Mouse (Mus musculus): ENCODE data around the gene Mrpl51. TPM values are rescaled to one million over a fixed set of nuclear protein-coding genes. Genes with fewer than 3 reads are reported as not detected.
A peak's percentile ranks its signal among the peaks of the same experiment; 100 is the strongest.

Gene Mrpl51
- total RNA-seq, 2 experiments from 2014 or later = 63.2 to 72.2 TPM

DNA sequence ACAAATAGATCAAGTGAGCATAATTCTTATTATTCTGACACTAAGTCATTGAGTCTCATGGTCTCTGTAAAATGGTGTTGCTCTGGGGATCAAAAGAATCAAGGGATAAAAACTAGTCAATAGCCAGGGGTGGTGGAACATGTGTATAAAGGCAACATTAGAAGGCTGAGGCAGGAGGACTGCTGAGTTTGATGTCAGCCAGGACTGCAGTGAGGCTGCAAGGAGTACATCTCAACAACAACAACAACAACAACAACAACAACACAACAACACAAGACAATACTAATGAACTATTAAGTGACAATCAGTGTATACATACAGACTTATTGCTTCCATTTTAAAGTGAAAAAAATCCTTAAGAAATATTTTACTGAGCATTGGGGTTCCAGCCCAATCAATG lies 785 bp upstream of the Mrpl51 start:
- DNase-seq (ENCODE audit: low spot score in 2 of 2) = no peak

DNA sequence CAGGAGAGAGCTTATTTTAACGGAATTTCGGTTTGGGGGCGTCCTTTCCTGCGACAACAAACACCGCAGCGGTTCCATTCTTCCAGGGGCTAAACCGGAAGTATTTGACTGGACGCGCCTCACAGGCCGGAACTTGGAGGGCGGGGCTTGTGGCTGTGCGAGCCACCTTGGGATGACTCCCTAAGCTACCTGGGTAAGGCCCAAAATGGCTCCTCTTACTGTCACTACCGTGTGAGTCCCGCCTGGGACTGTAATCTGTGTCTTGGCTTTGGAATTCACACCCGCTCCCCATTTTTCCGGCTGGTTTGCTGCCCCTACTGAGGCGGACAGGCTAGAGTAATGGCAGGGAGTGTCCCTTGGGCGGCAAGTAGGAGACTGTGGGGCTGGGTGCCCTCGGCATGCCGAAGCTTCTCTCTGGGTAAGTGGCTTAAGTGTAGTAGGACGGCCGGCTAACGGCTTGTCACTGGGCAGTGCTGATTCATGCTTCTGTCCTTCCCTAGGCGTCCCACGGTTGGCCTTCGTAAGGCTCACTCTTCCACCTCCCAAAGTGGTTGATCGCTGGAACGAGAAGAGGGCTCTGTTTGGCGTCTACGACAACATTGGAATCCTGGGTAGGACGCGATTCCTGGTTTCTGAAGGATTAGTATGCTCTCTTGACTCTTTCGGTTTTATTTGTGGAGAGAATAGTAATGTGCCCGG lies 564 bp downstream of the Mrpl51 start:
- DNase-seq (ENCODE audit: low spot score in 2 of 2) = peak; percentile 86 to 91

DNA sequence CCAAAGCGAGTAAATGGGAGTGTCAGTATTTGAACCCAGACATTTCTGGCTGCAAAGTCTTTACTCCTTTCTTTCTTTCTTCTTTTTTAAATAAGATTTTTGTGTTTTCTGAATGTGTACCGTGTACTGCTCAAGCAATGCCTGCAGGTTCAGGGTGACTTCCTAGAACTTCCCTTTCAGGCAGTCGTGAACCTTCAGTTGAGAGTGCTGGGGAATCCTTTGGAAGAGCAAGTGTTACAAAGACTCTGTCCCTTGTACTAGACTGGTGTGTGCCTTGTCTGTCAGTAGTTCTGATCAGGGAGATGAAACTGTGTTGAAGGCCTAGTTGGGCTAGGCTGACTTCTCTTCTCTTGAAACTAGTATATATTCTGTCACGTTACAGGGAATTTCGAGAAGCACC lies 1.2 kb downstream of the Mrpl51 start:
- DNase-seq (ENCODE audit: low spot score in 2 of 2) = no peak

DNA sequence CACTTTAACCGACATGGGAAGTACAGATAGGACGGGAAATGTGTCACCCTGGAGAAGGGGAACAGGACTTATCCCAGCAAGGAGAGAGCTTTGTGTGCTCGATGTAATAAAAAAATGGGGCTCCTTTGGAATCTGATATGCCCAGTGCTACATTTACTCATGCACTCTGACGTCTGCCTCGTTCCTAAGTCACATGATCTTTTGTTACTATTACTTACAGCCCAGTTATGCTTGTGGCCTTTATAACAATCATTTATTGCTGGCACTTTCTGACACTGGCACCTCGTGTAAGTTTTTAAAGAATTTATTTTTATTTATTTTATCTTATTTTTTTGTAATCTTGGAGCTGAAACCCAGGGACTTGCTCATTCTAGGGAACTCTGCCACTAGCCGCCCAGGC lies 1.8 kb downstream of the Mrpl51 start:
- no peak for DNase-seq (ENCODE audit: low spot score in 2 of 2)

DNA sequence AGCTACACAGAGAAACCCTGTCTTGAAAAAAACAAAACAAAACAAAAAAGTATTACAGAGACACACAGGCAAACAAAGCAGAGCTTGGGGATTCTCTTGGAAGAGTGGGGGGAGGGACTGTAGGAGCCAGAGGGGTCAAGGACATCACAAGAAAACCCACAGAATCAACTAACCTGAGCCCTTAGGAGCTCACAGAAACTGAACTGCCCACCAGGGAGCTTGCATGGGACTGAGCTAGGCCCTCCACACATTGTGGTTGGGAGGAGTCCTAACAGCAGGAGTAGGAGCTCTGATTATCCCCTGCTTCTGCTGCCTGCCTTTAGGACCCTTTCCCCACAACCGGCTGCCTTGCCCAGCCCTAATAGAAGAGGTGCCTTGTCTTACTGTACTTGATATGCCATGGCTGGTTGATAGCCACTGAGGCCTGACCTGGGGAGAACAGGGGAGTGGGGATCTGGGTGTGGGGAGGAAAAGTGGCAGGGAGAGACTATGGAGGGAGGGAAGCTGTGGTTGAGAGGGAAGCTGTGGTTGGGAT lies 4.0 kb downstream of the Mrpl51 start:
- no peak for DNase-seq (ENCODE audit: low spot score in 2 of 2)

DNA sequence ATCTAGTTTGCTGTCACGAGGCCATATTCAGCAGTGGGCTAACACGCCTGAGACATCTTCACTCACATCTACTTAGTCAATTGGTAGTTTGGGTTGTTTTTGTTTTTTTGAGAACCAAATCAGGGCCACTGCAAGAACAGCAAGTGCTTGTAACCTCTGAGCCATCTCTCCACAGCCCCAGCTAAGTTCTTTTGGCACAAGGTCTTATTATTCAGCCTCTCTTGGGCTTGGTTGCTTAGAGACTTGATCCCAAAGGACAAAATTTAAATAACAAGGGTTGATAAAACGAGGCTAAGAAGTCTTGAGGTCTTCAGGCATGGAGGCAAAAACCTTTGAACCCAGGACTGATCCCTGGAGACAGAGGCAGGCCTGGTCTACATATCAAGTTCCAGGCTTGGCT lies 4.7 kb downstream of the Mrpl51 start:
- DNase-seq (ENCODE audit: low spot score in 2 of 2) = no peak

DNA sequence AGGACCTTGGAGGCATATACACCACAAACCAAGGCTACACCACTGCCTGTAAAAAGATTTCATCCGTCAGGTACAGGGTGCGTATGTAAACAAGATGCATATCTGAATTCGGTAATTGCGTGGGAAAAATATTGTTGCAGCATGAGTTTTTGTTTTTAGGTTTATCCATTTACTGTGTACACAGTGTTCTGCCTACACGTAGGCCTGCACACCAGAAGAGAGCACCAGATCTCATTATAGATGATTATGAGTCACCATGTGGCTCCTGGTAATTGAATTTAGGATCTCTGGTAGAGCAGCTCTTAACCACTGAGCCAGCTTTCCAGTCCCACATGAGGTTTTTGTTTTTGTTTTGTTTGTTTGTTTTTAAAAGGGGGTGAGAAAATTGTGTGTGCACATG lies 5.6 kb downstream of the Mrpl51 start:
- peak in 1 of 2 experiments; percentile 66 for DNase-seq (ENCODE audit: low spot score in 2 of 2)

DNA sequence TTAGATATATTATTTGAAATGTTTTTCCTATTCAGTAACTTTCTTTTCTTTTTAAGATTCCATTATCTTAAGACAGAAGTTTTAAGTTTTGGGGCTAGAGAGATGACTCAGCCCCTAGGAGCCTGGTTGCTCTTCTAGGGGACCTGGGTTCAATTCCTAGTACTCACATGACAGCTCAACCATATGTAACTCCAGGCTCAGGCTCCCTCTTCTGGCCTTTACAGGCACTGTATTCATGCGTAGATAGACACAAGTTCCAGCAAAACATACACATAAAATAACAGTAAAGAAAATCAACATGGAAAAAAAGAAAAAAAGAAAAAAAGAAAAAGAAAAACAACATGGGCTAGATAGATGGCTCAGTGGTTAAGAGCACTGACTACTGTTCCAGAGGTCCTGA lies 18.8 kb downstream of the Mrpl51 start:
- no peak for DNase-seq (ENCODE audit: low spot score in 2 of 2)

DNA sequence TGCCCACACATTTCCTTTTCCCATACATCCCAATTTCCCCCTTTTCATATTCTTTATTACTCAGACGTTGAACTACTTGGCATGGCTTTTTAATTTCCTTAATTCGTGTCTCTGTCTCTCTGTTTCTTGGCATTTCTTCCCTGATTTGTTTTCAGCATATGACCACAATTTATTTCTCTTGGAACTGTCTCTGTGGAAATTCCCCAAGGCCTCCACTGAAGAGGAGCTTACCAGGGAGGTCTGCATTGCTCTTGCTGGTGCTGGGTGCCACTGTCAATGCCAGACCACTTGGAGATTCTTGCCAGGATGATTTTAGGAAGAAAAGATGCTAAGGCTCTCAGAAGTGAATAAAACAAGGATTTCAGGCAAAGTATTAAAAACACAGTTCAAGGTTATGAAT lies 21.0 kb downstream of the Mrpl51 start:
- DNase-seq (ENCODE audit: low spot score in 2 of 2) = no peak

DNA sequence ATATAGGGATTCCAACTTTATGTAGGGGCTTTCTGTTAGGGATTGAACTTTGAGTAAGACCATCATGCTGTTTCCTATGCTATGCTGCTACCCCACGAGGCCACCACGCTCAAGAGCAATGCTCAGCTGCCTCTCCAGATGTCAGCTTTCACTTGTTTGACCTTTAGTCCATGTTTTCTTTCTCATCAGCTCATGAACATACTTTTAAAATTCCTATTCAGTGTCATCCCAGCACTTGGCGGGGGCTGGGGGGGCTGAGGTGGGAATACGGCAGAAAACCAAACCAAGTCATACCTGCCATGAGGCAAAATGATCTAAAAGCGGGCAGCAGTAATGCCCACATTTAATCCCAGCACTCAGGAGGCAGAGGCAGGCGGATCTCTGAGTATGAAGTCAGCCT lies 21.5 kb downstream of the Mrpl51 start:
- no peak for DNase-seq (ENCODE audit: low spot score in 2 of 2)

DNA sequence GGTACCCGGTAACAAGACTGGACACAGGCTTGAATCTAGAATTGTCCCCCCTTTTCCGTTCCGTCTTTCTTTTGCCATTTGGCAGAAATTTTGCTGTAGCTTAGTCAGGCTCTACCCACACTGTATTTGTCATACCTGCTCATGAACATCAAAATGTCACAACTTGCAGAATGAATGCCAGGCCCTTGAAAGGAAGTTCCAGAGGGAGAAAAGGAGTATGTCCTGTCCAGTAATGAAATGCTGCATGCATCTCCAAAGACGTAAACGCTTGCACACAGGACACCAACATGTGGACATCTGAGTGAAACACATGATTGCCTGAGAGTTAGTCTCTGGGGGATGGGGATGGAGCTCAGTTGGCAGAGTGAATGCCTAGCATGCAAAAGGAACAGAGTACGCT lies 22.1 kb downstream of the Mrpl51 start:
- DNase-seq (ENCODE audit: low spot score in 2 of 2) = no peak

DNA sequence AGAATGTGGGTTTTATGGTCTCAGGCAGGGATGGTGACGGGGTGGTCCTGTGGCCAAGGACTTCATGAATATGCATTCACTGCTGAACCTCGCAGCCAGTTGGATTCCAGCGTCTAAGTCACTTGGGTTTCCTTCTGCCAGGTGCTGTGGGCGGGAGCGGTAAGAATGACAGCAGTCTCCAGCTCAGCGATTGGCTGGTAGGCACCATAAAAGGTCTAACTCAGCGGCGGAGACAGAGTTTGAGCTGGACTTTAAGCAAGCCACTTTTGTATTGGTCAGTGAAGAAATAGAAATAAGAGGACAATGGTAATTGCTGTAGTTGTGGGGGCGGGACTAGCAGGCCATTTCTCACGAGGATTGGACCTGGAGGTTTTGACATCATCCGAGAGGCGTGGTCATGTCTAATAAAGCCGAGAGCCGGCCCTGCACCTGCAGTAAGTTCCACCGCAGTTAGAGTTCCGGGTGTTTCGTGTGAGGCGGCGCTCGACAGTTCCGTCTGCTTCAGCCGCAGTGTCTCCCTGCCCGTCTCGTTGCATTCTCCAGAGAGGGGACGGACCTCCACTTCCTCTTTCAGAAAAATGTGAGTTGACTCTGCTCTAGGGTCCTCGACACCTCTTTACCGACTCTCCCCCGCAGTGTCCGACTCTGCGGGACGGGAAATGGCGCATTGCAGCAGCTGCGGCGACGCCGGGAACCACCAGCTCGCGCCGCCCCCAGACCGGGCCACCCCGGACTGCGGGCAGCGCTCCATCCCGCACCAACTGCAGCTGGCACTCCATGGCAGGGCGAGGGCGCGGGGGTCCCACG lies 23.8 kb downstream of the Mrpl51 start, which contains the start of gene Vamp1:
TSS of gene Vamp1 (plus strand) at position 404 of the 807 bp plus-strand sequence.
- peak; percentile 90 to 96 for DNase-seq (ENCODE audit: low spot score in 2 of 2)

DNA sequence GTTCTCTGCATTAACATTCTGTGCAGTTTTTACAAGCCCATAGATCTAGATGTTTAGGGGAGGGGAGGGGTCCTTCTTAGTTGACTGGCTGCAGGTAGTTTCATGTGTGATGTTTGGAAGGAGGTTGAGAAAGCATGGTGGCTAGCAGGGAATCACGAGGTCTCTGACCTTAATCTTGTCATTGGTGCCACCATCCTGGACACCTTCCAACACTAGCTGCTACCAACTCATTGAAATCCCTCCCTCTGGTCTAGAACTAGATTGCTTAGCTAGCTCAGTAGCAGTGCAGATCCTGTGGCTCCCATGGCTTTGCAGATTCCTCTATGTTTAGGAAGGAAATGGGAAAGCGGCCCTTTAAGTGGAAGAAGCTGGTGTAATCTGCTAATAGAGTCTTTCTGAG lies 25.3 kb downstream of the Mrpl51 start:
- DNase-seq (ENCODE audit: low spot score in 2 of 2) = no peak

DNA sequence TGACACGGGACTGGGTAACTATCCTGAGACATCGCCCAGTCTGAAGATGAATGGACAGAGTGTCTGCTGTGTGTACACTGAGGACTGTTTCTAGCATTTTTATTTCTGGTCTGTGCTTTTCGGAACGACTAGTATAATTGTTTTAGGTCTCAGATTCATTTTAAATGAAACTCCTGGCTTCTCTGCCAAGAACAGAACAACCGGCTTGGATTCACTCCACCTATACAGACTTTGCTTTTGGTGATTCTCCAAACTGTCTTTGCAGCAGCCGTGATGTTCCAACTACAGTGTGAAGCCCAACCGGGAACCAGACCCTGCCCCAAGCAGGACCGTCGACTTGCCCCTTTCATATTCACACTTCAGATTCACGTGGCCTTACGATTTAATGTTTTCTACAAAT lies 26.3 kb downstream of the Mrpl51 start:
- peak in 1 of 2 experiments; percentile 68 for DNase-seq (ENCODE audit: low spot score in 2 of 2)

DNA sequence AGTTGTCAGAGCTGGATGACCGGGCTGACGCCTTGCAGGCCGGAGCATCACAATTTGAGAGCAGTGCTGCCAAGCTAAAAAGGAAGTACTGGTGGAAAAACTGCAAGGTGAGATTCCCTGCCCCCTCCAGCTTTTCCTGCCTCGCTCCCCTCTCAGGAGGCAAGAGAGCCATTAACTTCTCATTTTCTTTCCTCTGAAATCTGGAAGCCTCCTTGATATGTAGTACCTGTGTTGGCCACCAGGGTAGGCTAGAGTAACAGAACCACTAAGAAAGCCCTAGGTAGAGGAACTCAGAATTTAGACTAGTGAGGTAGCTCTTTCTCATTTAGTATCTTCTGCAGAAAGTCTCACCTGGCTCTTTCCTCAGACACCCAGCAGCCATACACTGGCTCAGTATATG lies 27.4 kb downstream of the Mrpl51 start:
- DNase-seq (ENCODE audit: low spot score in 2 of 2) = peak in 1 of 2 experiments; percentile 77

DNA sequence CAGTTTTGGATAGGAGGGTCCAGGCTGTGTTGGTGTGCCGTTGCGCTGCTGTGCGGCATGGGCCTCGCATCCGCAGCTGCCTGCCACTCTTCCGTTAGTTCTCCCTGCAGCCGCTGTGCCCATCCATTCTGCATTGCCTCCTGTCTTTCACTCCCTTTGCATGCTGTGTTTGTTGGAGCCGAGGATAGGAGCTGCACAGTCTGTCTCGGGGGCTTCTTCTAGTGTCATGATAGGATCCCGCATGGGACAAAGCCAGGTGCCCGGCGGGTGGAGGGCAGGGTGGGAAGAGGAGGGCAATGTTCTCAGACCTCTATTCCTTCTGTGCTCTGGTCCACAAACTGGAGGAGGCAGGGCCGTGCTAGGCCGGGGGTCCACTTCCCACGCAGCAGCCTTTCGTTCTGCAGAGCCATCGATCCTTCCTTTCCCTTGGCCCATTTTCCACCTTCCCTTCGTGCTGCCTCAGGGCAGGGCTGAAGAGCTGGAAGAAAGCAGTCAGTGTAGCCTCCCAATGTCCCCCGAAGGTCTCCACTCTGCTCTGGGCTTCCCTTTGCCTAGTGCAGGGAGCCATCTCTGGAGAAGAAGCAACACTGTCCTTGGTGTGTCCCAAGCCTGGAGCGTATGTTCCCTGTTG lies 29.6 kb downstream of the Mrpl51 start:
- DNase-seq (ENCODE audit: low spot score in 2 of 2) = no peak

DNA sequence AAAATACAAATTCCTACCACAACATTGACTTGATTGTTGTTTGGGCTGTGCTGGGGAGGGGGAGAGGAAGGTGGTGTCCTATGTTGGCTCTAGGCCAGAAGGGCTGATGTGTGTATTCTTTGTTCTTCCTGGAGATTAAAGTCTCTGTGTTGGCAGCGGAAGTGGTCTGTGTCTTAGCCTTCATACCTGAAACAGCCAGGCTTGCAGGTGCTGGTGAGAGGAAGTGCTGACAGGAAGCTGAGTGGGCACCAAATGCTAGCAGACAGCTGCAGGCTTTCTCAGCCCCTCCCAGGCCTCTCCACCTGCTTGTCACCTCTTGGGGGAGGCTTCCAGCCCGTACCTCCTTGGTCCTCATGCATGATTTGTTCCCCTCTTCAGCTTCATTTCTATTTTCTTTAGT lies 30.5 kb downstream of the Mrpl51 start:
- no peak for DNase-seq (ENCODE audit: low spot score in 2 of 2)

DNA sequence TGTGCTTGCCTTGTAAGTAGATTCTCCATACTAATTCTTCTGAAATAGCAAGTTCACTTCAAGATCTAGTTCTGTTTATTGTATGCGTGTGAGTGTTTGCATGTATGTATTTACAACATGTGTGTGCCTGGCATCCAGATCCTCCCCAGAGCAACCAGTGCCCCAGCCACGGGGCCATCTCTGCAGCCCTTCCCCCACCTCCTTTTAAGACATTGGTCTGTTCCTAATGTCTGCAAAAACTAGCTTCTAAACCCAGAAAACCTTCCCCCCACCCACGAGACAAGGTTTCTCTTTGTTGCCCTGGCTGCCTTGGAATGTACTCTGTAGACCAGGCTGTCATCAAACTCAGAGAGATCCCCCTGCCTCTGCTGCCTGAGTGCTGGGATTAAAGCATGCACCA lies 31.0 kb downstream of the Mrpl51 start:
- no peak for DNase-seq (ENCODE audit: low spot score in 2 of 2)

DNA sequence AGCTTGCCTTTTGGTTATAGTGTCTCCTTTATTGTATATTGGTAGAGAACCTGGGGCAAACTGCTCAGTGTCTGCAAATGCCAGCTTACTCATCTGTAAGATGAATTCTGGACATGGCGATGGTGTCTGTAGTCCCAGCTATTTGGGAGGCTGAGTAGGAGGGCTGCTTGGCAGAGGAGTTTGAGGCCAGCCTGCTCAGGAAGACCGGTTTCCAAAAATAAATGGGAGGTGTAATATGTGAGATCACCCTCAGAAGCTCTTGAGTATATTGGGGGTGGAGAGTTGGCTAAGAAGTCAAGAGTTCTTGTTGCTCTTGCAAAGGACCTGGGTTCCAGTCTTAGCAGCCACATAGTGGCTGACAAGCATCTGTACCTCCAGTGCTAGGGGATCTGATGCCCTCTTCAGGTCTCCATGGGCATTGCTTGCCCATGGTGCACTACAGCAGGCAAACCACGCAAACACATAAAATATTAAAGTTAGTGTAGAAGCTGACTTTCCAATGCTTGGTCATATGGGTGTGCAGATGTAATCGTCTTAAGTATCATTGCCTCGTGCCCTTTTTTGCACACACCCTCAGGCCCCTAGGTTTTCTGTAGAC lies 34.0 kb downstream of the Mrpl51 start:
- peak in 1 of 2 experiments; percentile 53 for DNase-seq (ENCODE audit: low spot score in 2 of 2)

DNA sequence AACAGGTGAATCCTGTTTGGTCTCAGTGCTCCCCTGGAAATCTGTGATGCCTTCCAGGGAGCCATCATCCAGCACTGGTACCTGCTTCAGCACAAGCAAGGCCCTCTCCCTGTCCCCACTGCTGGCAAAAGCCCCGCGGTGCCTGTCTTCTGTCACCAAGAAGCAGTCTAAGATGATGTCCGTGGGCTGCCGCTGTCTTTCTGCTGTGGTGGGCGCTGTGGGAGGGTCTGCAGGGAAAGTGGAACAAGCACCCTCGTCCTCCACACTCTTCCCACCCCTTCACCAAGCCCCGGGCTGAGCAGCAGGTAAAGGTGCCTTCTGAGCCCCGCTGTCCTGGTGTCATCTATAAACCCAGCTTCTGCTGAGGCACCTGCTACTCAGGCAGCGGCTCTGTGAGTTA lies 39.0 kb downstream of the Mrpl51 start:
- no peak for DNase-seq (ENCODE audit: low spot score in 2 of 2)

Measured in layer of hippocampus, adult 18-20 months (tissue).